Mouse (Mus musculus): ENCODE data around the gene Tmem237. TPM values are rescaled to one million over a fixed set of nuclear protein-coding genes. Genes with fewer than 3 reads are reported as not detected.

Gene Tmem237
- polyA plus RNA-seq, 1 experiment: 0.47 TPM

DNA sequence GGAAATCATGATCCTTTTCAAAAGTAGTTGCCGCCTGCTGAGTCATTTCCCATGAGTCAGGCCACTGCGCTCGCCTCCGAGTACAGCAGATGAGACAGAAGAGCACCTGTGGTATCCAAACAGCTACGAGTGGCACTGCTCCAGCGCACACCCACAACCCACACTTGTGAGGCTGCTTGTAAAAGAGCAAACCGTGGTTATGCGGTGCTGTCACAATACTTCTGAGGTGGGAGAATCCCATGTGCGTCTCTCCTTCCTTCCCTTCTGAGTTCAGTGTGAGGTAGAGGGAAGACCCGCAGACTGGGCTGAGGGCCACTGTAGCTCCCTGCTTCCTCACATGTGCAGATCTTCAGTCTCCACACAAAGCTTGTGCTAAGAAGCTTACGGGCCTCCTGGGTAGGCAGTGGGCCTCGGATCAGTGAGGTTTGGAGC, 42.8 kb upstream of the Tmem237 start, which contains the start of gene Mpp4:
Mpp4 (minus strand) TSS at position 360 of the 432 bp plus-strand sequence.
- no peak for TF ChIP-seq POLR2A (IDR thresholded peaks at IDR 0.05; ENCODE audit: low read depth, low read length)
- no peak for TF ChIP-seq CTCF (IDR thresholded peaks at IDR 0.05; ENCODE audit: extremely low read depth, insufficient read length, insufficient replicate concordance, low read depth, low read length)
- Histone ChIP-seq H3K4me1 (ENCODE audit: control insufficient read depth, insufficient read depth, insufficient read length, low read length) (peaks cover 31% of the 10 kb centered on the region; the same call in 1 of the 2 replicates), H3K36me3 (ENCODE audit: control insufficient read depth, insufficient read depth, low read length) (peaks cover 18% of the 10 kb centered on the region), H3K27me3 (ENCODE audit: control insufficient read depth, insufficient read depth, low read length) (no peaks in the 10 kb centered on the region), H3K27ac (ENCODE audit: insufficient read depth, low read depth, low read length) (no peak within 1 kb of the TSS), H3K4me3 (ENCODE audit: low read depth, low read length) (no peak within 1 kb of the TSS)
- 74% methylated on average over 12 of the region's 12 CpGs for WGBS

DNA sequence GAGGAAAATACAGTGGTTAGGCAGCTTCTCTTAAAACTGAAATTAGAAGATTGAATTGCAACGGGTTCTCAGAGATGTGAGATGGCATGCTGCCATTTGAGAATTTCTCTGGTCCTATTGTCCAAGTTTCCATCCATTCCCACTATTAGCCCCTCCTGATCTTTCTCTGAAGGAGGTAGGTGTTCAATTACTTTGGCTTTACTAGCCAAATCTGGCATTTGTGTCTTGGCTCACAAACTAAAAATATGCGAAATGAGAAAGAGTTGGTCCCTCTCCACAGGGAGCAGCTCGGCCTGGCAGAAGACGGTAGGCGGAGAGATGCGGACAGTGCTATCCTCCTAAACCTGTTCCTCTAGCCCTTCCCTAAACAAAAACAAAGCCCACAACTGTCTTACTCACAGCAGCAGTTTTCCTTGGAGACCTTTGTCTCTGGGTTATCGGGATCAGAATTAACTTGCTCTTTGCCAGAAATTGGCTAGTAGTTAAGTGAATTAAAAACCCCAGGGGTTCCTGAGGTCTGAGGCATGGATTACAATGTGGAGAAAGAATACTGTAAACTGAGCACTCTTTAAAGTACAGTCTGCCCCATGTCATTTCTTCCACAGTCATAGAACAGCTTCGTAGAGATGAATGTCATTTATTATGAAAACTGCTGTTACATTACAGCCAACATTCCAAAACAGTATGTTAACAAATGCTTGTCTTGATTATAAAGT, 42.3 kb upstream of the Tmem237 start:
- no peak for TF ChIP-seq CTCF (IDR thresholded peaks at IDR 0.05; ENCODE audit: extremely low read depth, insufficient read length, insufficient replicate concordance, low read depth, low read length)
- no peak for TF ChIP-seq POLR2A (IDR thresholded peaks at IDR 0.05; ENCODE audit: low read depth, low read length)
- Histone ChIP-seq H3K4me1 (ENCODE audit: control insufficient read depth, insufficient read depth, insufficient read length, low read length) (peaks cover 31% of the 10 kb centered on the region; the same call in 1 of the 2 replicates), H3K27me3 (ENCODE audit: control insufficient read depth, insufficient read depth, low read length) (no peaks in the 10 kb centered on the region), H3K27ac (ENCODE audit: insufficient read depth, low read depth, low read length) (no peak overlapping the region), H3K4me3 (ENCODE audit: low read depth, low read length) (no peak overlapping the region), H3K36me3 (ENCODE audit: control insufficient read depth, insufficient read depth, low read length) (peaks cover 16% of the 10 kb centered on the region)
- WGBS: 63% methylated on average over 8 of the region's 8 CpGs

DNA sequence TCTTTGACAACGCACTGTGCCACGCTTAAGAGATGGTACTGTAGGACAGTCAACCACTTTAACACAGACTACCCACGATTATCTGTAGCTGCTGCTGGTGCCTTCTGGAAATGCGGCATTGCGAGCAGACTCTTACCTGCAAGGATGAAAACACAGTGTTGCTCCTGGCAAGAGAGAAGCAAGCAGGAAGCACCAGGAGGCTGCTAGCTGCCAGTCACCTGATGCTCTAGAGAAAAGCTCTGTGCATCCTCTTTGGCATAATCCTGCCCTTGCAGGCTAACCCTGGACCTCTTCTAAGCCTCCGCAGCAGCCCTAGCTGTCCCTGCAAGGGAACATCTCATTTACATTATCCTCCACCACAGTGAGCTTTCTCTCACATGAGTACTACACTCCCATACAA, 41.2 kb upstream of the Tmem237 start:
- Histone ChIP-seq H3K27ac (ENCODE audit: insufficient read depth, low read depth, low read length) (peak overlapping the region; percentile 15; the same call in 1 of the 2 replicates), H3K4me1 (ENCODE audit: control insufficient read depth, insufficient read depth, insufficient read length, low read length) (peaks cover 22% of the 10 kb centered on the region; the same call in 1 of the 2 replicates), H3K27me3 (ENCODE audit: control insufficient read depth, insufficient read depth, low read length) (no peaks in the 10 kb centered on the region), H3K4me3 (ENCODE audit: low read depth, low read length) (no peak overlapping the region), H3K36me3 (ENCODE audit: control insufficient read depth, insufficient read depth, low read length) (peaks cover 11% of the 10 kb centered on the region)
- 84% methylated on average over 6 of the region's 6 CpGs for WGBS
- TF ChIP-seq CTCF (IDR thresholded peaks at IDR 0.05; ENCODE audit: extremely low read depth, insufficient read length, insufficient replicate concordance, low read depth, low read length): no peak

DNA sequence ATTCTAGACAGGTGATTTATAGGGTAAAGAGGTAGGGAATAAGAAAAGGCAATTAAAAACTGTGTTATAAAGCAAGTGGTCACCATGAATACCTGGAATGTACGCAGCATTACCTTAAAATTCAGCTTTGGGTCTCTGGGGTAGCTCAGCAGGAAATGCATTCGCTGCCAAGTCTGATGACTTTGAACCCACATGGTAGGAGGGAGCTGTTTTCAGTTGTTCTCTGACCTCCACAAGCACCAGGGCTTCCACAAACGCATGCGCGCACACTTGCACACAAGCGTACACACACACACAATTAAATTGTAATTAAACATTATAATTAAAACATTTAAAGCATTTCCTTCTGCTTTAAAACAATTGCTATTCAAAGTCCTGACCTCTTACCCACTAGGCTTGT, 40.7 kb upstream of the Tmem237 start:
- peaks cover 11% of the 10 kb centered on the region for H3K36me3 ChIP-seq (ENCODE audit: control insufficient read depth, insufficient read depth, low read length)
- no peak overlapping the region for H3K27ac ChIP-seq (ENCODE audit: insufficient read depth, low read depth, low read length)
- H3K4me1 ChIP-seq (ENCODE audit: control insufficient read depth, insufficient read depth, insufficient read length, low read length): peaks cover 19% of the 10 kb centered on the region; the same call in 1 of the 2 replicates
- H3K4me3 ChIP-seq (ENCODE audit: low read depth, low read length): no peak overlapping the region
- TF ChIP-seq POLR2A (IDR thresholded peaks at IDR 0.05; ENCODE audit: low read depth, low read length) (no peak), CTCF (IDR thresholded peaks at IDR 0.05; ENCODE audit: extremely low read depth, insufficient read length, insufficient replicate concordance, low read depth, low read length) (no peak)
- no peaks in the 10 kb centered on the region for H3K27me3 ChIP-seq (ENCODE audit: control insufficient read depth, insufficient read depth, low read length)
- WGBS: 20% methylated on average over 6 of the region's 6 CpGs

DNA sequence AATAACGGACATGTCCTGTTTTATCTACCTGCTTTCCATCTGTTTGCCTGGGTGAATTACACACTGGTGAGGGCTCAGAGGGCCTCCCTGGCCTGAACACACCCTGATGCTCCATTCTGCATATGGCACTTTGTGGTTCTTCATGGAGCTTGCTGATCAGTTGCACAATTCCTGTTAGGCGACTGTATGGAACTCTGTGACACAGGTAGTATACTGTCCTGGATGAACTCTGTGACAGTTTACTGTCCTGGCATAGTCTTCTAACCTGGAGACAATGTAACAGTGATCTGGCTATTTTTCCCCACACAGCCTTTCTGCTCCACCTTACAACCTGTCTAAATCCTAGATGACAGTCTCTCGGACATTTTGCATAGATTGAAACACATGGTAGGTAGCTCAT, 38.9 kb upstream of the Tmem237 start:
- 82% methylated on average over 3 of the region's 3 CpGs for WGBS
- H3K4me3 ChIP-seq (ENCODE audit: low read depth, low read length): no peak overlapping the region
- H3K4me1 ChIP-seq (ENCODE audit: control insufficient read depth, insufficient read depth, insufficient read length, low read length): peaks cover 23% of the 10 kb centered on the region; the same call in 1 of the 2 replicates
- no peaks in the 10 kb centered on the region for H3K27me3 ChIP-seq (ENCODE audit: control insufficient read depth, insufficient read depth, low read length)
- H3K36me3 ChIP-seq (ENCODE audit: control insufficient read depth, insufficient read depth, low read length): peaks cover 8% of the 10 kb centered on the region
- no peak for TF ChIP-seq POLR2A (IDR thresholded peaks at IDR 0.05; ENCODE audit: low read depth, low read length)
- TF ChIP-seq CTCF (IDR thresholded peaks at IDR 0.05; ENCODE audit: extremely low read depth, insufficient read length, insufficient replicate concordance, low read depth, low read length): no peak
- no peak overlapping the region for H3K27ac ChIP-seq (ENCODE audit: insufficient read depth, low read depth, low read length)

DNA sequence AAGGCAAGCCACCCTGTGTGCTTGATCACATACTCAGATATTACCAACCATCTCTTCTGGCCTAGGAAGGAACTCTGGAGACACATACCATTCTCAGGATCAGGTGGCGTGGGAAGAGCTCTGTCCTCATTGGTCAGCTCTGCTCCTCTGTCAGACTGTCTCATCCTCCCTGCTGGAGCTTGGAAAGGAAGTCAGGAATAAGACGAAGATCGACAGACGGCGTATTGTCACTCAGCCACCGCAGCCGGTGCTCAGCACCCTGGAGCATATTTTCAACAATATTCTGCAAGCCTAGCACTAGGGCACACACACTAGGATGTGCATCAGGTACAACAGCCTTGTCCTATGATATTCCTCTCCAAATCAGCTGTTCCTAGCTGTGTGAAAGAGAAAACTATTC, 38.3 kb upstream of the Tmem237 start:
- H3K36me3 ChIP-seq (ENCODE audit: control insufficient read depth, insufficient read depth, low read length): peaks cover 7% of the 10 kb centered on the region
- H3K27ac ChIP-seq (ENCODE audit: insufficient read depth, low read depth, low read length): peak overlapping the region; percentile 40; the same call in 1 of the 2 replicates
- 84% methylated on average over 7 of the region's 7 CpGs for WGBS
- peaks cover 23% of the 10 kb centered on the region; the same call in 1 of the 2 replicates for H3K4me1 ChIP-seq (ENCODE audit: control insufficient read depth, insufficient read depth, insufficient read length, low read length)
- TF ChIP-seq CTCF (IDR thresholded peaks at IDR 0.05; ENCODE audit: extremely low read depth, insufficient read length, insufficient replicate concordance, low read depth, low read length) (no peak), POLR2A (IDR thresholded peaks at IDR 0.05; ENCODE audit: low read depth, low read length) (no peak)
- H3K27me3 ChIP-seq (ENCODE audit: control insufficient read depth, insufficient read depth, low read length): no peaks in the 10 kb centered on the region
- H3K4me3 ChIP-seq (ENCODE audit: low read depth, low read length): no peak overlapping the region

DNA sequence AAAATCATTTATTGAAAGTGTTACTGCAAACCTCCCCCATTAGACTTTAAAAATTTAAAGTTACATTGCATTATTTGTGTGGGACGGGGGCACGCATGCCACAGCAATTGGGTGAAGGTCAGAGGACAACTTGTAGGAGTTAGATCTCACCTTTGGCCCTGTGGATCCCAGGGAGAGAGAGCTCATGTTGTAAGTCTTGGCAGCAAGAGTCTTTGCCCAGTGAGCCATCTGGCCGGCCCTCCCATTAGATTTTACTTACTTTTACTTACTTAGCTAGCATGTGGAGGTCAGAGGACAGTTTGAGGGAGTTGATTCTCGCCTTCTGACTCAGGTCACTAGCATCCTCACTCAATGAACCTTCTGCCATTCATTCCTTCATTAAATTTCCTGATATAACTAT, 37.6 kb upstream of the Tmem237 start:
- TF ChIP-seq CTCF (IDR thresholded peaks at IDR 0.05; ENCODE audit: extremely low read depth, insufficient read length, insufficient replicate concordance, low read depth, low read length) (no peak), POLR2A (IDR thresholded peaks at IDR 0.05; ENCODE audit: low read depth, low read length) (no peak)
- Histone ChIP-seq H3K27me3 (ENCODE audit: control insufficient read depth, insufficient read depth, low read length) (no peaks in the 10 kb centered on the region), H3K4me1 (ENCODE audit: control insufficient read depth, insufficient read depth, insufficient read length, low read length) (peaks cover 23% of the 10 kb centered on the region; the same call in 1 of the 2 replicates), H3K36me3 (ENCODE audit: control insufficient read depth, insufficient read depth, low read length) (peaks cover under 1% of the 10 kb centered on the region), H3K4me3 (ENCODE audit: low read depth, low read length) (no peak overlapping the region), H3K27ac (ENCODE audit: insufficient read depth, low read depth, low read length) (peak overlapping the region; percentile 36)
- WGBS: 42% methylated on average over 4 of the region's 4 CpGs

Measured in small intestine, adult 2 months (tissue).